Mouse (Mus musculus) embryo, embryonic 10.5 days (tissue): ENCODE data around the gene Gdf11.

Experiments used
- DNase-seq: peaks from one replicate; pipeline ENCODE4 v3.0.0-alpha.2; 2015; ENCODE audit warnings: low spot score

Gdf11 gene

GRCm38 (mm10) chr10:128919203-128919631 lies 27.7 kb upstream of the Gdf11 start:
- no peak for DNase-seq

- no peak for DNase-seq
These were observed 26.7 kb upstream of the Gdf11 start for GRCm38 (mm10) chr10:128918246-128918645.

- no peak for DNase-seq
These were observed 25.9 kb upstream of the Gdf11 start for GRCm38 (mm10) chr10:128917400-128917799.

GRCm38 (mm10) chr10:128916665-128917064 lies 25.1 kb upstream of the Gdf11 start:
- DNase-seq: no peak

GRCm38 (mm10) chr10:128915550-128915949 lies 24.0 kb upstream of the Gdf11 start:
- no peak for DNase-seq

GRCm38 (mm10) chr10:128913696-128914095 lies 22.2 kb upstream of the Gdf11 start:
- DNase-seq: no peak

- DNase-seq: peak; percentile 96
These were observed 21.7 kb upstream of the Gdf11 start for GRCm38 (mm10) chr10:128913219-128913618.

GRCm38 (mm10) chr10:128912791-128913190 lies 21.3 kb upstream of the Gdf11 start:
- no peak for DNase-seq

GRCm38 (mm10) chr10:128912268-128912667 lies 20.8 kb upstream of the Gdf11 start:
- no peak for DNase-seq

GRCm38 (mm10) chr10:128911430-128911829 lies 19.9 kb upstream of the Gdf11 start:
- DNase-seq: no peak

GRCm38 (mm10) chr10:128910066-128910841 lies 18.7 kb upstream of the Gdf11 start:
- peak; percentile 62 for DNase-seq

- peak; percentile 90 for DNase-seq
These were observed 18.1 kb upstream of the Gdf11 start for GRCm38 (mm10) chr10:128909567-128910028.

- peak; percentile 54 for DNase-seq
These were observed 17.4 kb upstream of the Gdf11 start for GRCm38 (mm10) chr10:128908778-128909448.

GRCm38 (mm10) chr10:128904812-128905211 lies 13.3 kb upstream of the Gdf11 start:
- no peak for DNase-seq

GRCm38 (mm10) chr10:128902409-128902988 lies 11.0 kb upstream of the Gdf11 start:
- no peak for DNase-seq

GRCm38 (mm10) chr10:128901409-128901808 lies 9.9 kb upstream of the Gdf11 start:
- no peak for DNase-seq

GRCm38 (mm10) chr10:128900698-128901097 lies 9.2 kb upstream of the Gdf11 start, which contains the start of gene Cd63:
Cd63 (plus strand) TSS chr10:128900989.
- DNase-seq: no peak

- no peak for DNase-seq
These were observed 8.4 kb upstream of the Gdf11 start for GRCm38 (mm10) chr10:128899759-128900490.

- no peak for DNase-seq
These were observed 6.0 kb upstream of the Gdf11 start for GRCm38 (mm10) chr10:128897501-128897900.

GRCm38 (mm10) chr10:128896807-128897206 lies 5.3 kb upstream of the Gdf11 start:
- no peak for DNase-seq

- DNase-seq: no peak
These were observed 4.6 kb upstream of the Gdf11 start for GRCm38 (mm10) chr10:128895952-128896693.
